Mouse (Mus musculus) thymus, postnatal 10 days (tissue): ENCODE measurements around the gene Syce2.

Source experiments
- DNase-seq, 2 experiments: peaks; one replicate each; pipeline ENCODE4 v3.0.0; 2021; ENCODE audit warnings: low spot score in 2 of 2

The Syce2 gene

DNA sequence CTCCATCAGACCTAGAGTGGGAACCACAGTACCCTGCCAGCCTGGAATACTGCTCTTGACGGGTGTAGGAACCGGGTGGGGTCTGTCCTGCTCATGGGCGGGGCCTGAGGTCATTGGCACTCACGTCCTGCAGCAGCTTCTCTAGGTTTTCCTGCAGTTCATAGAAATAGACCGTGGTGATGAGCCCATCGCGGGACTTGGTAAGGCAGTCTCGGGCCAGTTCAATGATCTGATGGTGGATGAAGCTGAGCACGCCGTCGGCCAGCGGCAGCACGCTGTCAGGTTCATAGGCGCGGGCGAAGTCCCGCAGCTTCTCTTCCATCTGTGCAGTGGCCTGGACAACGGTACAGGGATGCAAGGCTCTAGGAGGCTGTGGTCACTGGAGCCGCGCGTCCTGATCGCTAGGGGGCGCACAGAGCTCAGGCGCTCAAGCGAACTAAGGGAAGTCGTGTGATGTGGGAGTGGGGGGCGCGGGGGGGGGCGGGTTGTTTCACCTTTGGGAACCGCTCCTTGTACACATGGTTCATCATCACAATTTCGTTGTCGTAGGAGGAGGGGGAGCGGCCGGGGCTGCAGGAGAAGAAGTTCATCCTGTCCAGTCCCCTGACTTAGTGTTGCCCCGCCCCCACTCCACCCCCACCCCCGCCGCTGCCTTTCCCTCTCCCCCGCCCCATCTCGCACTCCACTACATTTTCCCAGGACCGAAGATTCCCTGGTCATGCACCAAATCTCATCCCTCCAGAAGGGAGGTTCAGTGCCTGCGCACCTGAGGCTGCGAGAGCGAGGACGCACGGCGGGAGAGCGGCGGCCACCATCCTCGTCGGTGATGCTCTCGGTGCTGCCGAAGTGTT lies 56.8 kb downstream of the Syce2 start:
- peak; percentile 33 to 59 for DNase-seq

DNA sequence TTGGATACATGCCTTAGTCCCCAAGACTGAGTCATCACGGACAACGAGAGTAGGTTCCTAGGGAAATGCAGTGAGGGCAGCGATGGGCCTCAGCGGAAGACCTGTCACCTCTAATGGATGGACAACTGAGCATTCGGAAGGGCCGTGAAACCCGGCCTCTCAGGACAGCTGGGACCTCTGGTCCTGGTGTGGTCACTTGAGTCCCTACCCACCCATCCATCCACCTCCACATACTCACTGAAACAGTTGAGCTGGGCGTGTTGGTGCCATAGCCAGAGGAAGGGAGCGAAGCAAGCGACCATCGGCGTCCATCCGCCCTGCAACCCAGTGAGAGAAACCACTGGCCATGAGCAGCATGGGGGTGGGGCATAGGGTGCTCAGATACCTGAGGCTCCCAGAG lies 58.7 kb downstream of the Syce2 start:
- no peak for DNase-seq

DNA sequence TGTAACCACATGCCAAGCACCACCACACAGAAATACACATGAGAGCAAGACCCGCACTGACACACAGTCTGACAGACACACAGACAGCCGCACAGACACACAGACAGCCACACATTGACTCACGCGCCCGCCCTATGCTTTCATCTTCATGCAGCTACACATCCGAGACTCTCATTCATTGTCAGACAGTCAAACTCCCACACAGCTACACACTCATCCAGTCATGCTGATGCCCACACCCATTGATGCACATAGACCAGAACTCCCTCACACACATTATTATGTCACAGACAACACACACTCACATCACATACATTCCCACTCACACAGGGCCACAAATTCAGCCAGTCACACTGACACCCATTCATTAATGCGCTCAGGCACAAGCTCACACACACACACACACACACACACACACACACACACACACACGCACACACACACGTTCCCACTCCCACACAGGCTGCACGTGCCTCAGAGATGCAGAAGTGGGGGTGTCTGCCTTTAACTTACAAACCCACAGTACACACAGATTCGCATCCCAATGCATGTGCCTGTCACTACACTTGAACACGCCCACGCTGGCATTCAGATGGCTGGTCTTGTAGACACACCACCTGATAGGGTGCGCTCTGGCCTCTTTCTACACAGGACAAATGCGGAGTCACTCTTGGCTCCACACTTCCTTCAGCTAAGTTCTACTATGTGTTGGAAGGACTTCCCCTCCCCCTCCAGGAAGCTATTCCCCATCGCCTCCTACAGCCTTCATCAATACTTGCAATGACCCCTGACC lies 62.1 kb downstream of the Syce2 start:
- DNase-seq: no peak

DNA sequence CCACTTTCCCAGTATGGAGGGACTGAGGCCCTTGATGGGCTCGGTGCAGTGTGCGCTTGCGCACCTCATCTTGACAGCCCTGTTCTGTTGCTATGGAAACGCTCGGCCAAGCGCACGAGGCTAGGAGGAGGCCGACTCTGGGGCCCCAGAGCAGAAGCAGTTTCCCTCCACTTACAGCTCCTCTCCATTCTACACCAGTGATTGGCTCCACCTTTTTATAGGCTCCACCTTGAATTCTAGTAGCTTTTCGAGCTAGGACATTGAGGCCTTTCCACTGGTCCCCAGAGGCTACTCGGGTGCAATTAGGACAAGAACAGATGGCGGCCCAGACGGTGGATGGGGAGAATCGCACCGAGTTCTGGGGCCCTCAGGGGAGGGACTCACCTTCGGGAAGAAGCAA lies 62.9 kb downstream of the Syce2 start:
- DNase-seq: no peak

DNA sequence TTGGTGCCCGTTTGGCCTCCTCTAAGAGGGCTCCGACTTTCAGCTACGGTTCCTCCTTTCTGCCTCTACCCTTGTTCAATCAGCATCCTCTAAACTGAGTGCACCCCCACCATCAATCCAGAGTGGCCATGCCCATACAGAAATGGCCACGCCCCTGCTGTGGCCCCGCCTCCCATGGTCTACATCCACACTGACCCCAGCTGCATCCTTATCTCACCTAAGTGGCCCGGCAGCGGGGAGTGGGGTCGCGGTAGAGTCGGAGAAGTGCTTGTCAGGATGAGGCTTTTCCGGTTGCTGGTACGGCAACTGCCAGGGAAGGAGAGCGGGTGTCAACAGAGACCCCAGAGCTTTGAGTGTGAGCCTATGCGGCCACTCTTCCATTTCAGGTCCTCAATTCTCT lies 63.6 kb downstream of the Syce2 start:
- no peak for DNase-seq

DNA sequence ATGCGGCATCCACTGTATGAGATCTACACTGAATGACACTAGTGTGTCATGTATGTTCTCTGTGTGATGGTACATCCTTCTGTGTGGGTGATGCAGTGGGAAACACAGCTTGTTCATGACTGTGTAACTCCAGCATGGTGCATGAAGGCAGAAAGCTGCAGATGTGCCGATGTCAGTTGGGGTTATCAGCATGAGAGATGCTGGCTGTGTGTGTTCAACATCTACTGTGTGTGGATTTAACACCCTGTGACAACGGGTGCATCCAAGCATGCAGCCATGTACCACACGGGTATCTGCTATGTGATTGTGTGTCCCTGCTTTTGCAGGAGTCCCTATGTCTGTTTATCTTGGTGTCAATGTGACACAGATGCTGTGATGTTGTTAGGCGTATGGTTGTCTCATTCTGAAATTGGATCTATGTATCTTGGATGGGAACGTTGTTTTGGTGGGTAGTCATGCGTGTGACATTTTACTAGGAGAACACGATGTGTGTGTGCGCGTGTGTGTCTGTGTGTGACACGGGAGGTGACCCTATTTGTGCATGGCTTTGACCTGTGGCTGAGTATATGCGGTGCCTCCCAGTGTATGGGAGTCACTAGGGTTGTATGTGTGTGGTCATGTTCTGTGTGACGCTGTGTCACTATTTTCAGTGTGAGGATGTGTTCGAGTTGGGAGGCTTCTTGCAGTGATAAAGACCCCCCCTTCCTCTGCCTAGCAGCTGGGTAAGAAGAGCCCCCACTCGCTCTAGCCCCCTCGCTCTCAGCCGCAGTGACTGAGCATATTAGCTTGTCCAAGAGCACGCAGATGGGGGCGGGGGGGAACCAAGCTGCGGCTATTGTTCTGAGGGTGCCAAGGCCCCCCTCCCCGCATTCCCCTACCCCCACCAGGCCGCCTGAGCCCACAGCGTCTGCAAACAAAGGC lies 64.4 kb downstream of the Syce2 start:
- DNase-seq: no peak

DNA sequence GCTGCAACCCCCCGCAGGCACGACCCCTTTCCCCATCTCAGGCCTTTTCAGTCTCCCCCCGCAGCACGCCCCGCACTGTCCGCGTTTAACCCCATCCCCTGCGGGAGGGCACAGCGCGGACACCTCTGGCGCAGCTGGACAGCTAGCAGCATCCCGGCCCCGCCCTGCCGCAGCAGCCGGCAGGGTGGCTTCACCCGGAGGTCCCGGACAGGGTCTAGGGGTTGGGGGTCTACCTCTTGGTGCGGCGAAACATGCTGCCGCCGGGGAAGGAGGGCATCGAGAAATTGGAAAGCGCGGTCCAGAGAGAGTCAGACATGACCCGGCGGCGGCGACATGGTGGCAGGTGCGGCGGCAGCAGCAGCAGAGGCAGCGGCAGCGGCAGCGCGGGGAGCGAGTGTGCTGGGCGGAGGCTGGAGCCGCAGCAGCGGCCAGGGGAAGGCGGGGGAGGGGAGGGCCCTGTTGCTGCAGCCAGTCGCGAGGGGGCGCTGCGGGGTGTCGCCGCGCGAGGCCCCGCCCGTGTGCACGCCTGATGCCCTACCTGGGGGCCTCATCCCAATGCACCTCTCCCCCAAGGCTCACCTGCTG lies 65.1 kb downstream of the Syce2 start, which contains the start of gene Mast1:
Gene Mast1 (minus strand): TSS at position 398 of the 585 bp plus-strand sequence.
- peak in 1 of 2 experiments; percentile 58 for DNase-seq
